Mouse (Mus musculus): ENCODE results near the gene Mau2.
"Not testable (repeated sequence)": the region's sequence is repeated elsewhere in the genome, so short reads cannot be mapped to it uniquely, and the experiment has no call there.

The Mau2 gene

GRCm38 (mm10) chr8:70042583-70043455 lies at the start of gene Mau2, which contains the start of gene Sugp1:
Mau2 (minus strand) TSS chr8:70042734.
Sugp1 (plus strand) TSS chr8:70042813.
- DNase-seq (ENCODE audit: low spot score in 2 of 2) = peak; percentile 91 to 93

GRCm38 (mm10) chr8:70089296-70089960 lies 46.9 kb upstream of the Mau2 start:
- no peak for DNase-seq (ENCODE audit: low spot score in 2 of 2)

- no peak for DNase-seq (ENCODE audit: low spot score in 2 of 2)
Measured at GRCm38 (mm10) chr8:70087836-70088650, 45.5 kb upstream of the Mau2 start.

GRCm38 (mm10) chr8:70087237-70087636 lies 44.7 kb upstream of the Mau2 start:
- no peak for DNase-seq (ENCODE audit: low spot score in 2 of 2)

- no peak for DNase-seq (ENCODE audit: low spot score in 2 of 2)
Measured at GRCm38 (mm10) chr8:70086151-70086550, 43.6 kb upstream of the Mau2 start.

- no peak for DNase-seq (ENCODE audit: low spot score in 2 of 2)
Measured at GRCm38 (mm10) chr8:70084191-70085065, 41.9 kb upstream of the Mau2 start.

- peak in 1 of 2 experiments; percentile 12 for DNase-seq (ENCODE audit: low spot score in 2 of 2)
Measured at GRCm38 (mm10) chr8:70083285-70083684, 40.8 kb upstream of the Mau2 start, which contains the start of gene Hapln4. Hapln4 (plus strand) TSS chr8:70083457.

GRCm38 (mm10) chr8:70081976-70082375 lies 39.4 kb upstream of the Mau2 start:
- DNase-seq (ENCODE audit: low spot score in 2 of 2) = no peak

GRCm38 (mm10) chr8:70073682-70074081 lies 31.1 kb upstream of the Mau2 start:
- DNase-seq (ENCODE audit: low spot score in 2 of 2) = no peak

GRCm38 (mm10) chr8:70073120-70073519 lies 30.6 kb upstream of the Mau2 start:
- DNase-seq (ENCODE audit: low spot score in 2 of 2) = no peak

GRCm38 (mm10) chr8:70072441-70073069 lies 30.0 kb upstream of the Mau2 start, which contains the start of gene Tm6sf2:
Tm6sf2 (plus strand) TSS chr8:70072924.
- DNase-seq (ENCODE audit: low spot score in 2 of 2) = peak in 1 of 2 experiments; percentile 8

- DNase-seq (ENCODE audit: low spot score in 2 of 2) = no peak
Measured at GRCm38 (mm10) chr8:70071836-70072440, 29.4 kb upstream of the Mau2 start.

- DNase-seq (ENCODE audit: low spot score in 2 of 2) = no peak
Measured at GRCm38 (mm10) chr8:70057721-70058120, 15.2 kb upstream of the Mau2 start.

GRCm38 (mm10) chr8:70050434-70050833 lies 7.9 kb upstream of the Mau2 start:
- DNase-seq (ENCODE audit: low spot score in 2 of 2) = not testable (repeated sequence)

- DNase-seq (ENCODE audit: low spot score in 2 of 2) = no peak
Measured at GRCm38 (mm10) chr8:70049662-70050061, 7.1 kb upstream of the Mau2 start.

- DNase-seq (ENCODE audit: low spot score in 2 of 2) = no peak
Measured at GRCm38 (mm10) chr8:70043996-70044395, 1.5 kb upstream of the Mau2 start.

GRCm38 (mm10) chr8:70041885-70042546 lies 518 bp downstream of the Mau2 start:
- DNase-seq (ENCODE audit: low spot score in 2 of 2) = peak; percentile 26 to 60

GRCm38 (mm10) chr8:70037994-70038393 lies 4.5 kb downstream of the Mau2 start:
- DNase-seq (ENCODE audit: low spot score in 2 of 2) = no peak

GRCm38 (mm10) chr8:70030255-70030654 lies 12.3 kb downstream of the Mau2 start:
- DNase-seq (ENCODE audit: low spot score in 2 of 2) = no peak
